Mouse (Mus musculus) liver, embryonic 16.5 days (tissue): ENCODE results near the gene Gm20708. TPM values are rescaled to one million over a fixed set of nuclear protein-coding genes. Genes with fewer than 3 reads are reported as not detected.

Experiments
- polyA plus RNA-seq: library from polyadenylated mRNA; unstranded; fragments of >200 nt; fragmentation: Nextera tagmentation; extraction: Ambion mirVana; gene quantifications from 2 replicates; pipeline ENCODE4 v1.2.1, GENCODE M21; 2015

The Gm20708 gene
- polyA plus RNA-seq, 1 experiment from 2014 or later: 0.38 TPM

Other genes starting within 250 kb of the Gm20708 start
- gene Tnrc6c, start 155.4 kb upstream of the Gm20708 start, polyA plus RNA-seq: 2.1 and 2.4 TPM in 2 replicates
- 16.0 and 16.3 TPM in 2 replicates for gene Tmc8, start 27.6 kb upstream of the Gm20708 start, polyA plus RNA-seq
- 45.6 and 46.2 TPM in 2 replicates for gene Tmc6, start 27.5 kb upstream of the Gm20708 start, polyA plus RNA-seq
- 74.2 and 77.0 TPM in 2 replicates for gene 6030468B19Rik, start 12.0 kb upstream of the Gm20708 start, polyA plus RNA-seq
- 48.6 and 55.5 TPM in 2 replicates for gene Syngr2, start within 50 bp of the Gm20708 start, polyA plus RNA-seq
- gene Afmid, start 16.3 kb downstream of the Gm20708 start, polyA plus RNA-seq: 14.6 and 15.4 TPM in 2 replicates
- gene Tk1, start 16.4 kb downstream of the Gm20708 start, polyA plus RNA-seq: 120 and 127 TPM in 2 replicates
- gene Birc5, start 39.6 kb downstream of the Gm20708 start, polyA plus RNA-seq: 298 and 327 TPM in 2 replicates
- not detected in 2 replicates for gene Tmem235, start 51.1 kb downstream of the Gm20708 start, polyA plus RNA-seq
- gene Tha1, start 63.8 kb downstream of the Gm20708 start, polyA plus RNA-seq: 1.3 and 2.6 TPM in 2 replicates
- 6.1 and 6.7 TPM in 2 replicates for gene Socs3, start 160.4 kb downstream of the Gm20708 start, polyA plus RNA-seq
- gene Pgs1, start 176.6 kb downstream of the Gm20708 start, polyA plus RNA-seq: 13.5 and 13.7 TPM in 2 replicates